In the genomic region with DNA sequence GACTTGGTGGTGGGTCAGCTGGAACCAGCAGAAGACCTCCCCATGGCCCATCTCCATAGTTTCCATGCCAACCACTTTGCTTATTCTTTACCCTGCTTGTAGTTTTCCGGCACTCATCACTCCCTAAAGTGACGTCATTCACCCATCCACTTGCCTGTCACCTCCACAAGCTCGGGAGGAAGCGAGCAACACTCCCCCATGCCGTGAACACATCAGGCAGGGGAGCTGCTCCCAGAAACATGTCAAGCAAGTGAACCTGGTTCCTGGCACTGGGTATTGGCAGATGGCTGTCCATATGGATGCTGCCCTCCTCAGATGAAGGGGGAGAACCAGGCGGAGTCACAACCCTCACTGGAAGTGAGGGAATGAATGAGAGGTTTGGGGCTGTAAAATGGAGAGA, we compare ENCODE assay signal across 13 mouse cellular contexts. TPM values are rescaled to one million over a fixed set of nuclear protein-coding genes. Genes with fewer than 3 reads are reported as not detected.
DNase-seq lines count a peak whose midpoint lies in the region.
"Had no signal": no experiment of that assay in that cellular context is flagged by ENCODE, and none has a peak within 500 bp of the region (broad histone marks: within the 10 kb centered on the region; RNA-seq: fewer than 3 reads in every experiment).

No protein-coding gene starts in this region.

- DNase-seq in frontal cortex, postnatal 36 days (ENCODE audit: low spot score in 2 of 2), result peak; percentile 33 to 62
- DNase-seq in frontal cortex, postnatal 25 days (ENCODE audit: low spot score in 2 of 2), result no peak
- DNase-seq in brain, adult 2 months (ENCODE audit: low read depth, low spot score), result peak; percentile 99
- DNase-seq in cerebellum, adult 9-11 months, result peak; percentile 98
- peak; percentile 32 to 37 for DNase-seq in layer of hippocampus, postnatal 10 days (ENCODE audit: low spot score in 2 of 2)
- DNase-seq in embryo, embryonic 11 days, result no peak
- DNase-seq in urinary bladder, postnatal 14 days (ENCODE audit: low spot score), result no peak
- no peak for DNase-seq in MN1 (ENCODE audit: low spot score)
- DNase-seq: gastrocnemius, postnatal 14 days; heart, postnatal 14 days; kidney, adult 9 months; liver, postnatal 0 days; retina, postnatal 1 day had no signal

RNA-seq across cellular contexts. Expression of a gene that starts 6.1 kb away (rescaled TPM):
- not detected for total RNA-seq in layer of hippocampus, postnatal 10 days (2021)

RNA-seq across cellular contexts. Expression of a gene that starts 37.7 kb away (rescaled TPM):
- 100 to 1,000 TPM in 1 of 2 experiments, 10 to 100 TPM in 1; 89.4 to 109 TPM for total RNA-seq in layer of hippocampus, postnatal 10 days (2021)

Comparison
In these comparisons a context has a peak if more than half of its experiments do, and no peak if none do; other contexts are left out.
1. DNase-seq: peak in frontal cortex, postnatal 36 days (2 of 2), brain, adult 2 months (single experiment), cerebellum, adult 9-11 months (single experiment) and layer of hippocampus, postnatal 10 days (2 of 2); none in frontal cortex, postnatal 25 days (0 of 2), embryo, embryonic 11 days (single experiment), urinary bladder, postnatal 14 days (single experiment) and MN1 (single experiment).